Mouse (Mus musculus): Measurements from ENCODE around the gene Ppp6r1.

The Ppp6r1 gene

DNA sequence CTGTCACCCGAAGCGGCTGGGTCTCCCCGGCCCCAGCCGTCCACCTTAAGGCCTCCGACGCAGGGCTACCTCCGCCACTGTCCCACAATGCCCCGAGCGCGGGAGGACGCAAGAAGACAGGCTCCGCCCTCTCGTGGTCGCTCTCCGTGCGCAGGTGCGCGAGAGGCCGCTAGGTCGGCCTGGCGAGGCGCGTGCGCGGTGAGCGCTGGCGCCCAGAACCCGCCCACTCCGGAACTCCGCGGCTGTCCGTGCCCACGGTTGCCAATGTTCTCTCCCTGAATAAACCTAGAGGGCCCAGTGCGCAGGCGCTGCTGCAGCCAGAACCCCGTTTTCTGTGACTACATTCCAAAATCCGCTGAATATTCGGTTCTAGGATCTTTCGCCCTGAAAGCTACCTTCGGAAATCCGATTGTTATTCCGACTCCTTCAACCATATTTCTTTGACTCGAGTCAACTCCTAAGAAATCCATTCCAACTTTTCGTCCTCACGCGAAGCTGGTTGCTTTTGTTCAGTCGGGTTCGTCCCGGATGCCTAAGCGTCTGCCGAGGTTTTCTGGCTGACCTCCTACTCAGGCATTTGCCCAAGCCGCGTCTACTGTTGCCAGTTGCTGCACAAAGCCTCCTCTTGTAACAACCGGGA lies at the start of gene Ppp6r1:
Gene Ppp6r1, minus strand, starts transcription at position 108 of the 640 bp plus-strand sequence.
- peak; percentile 98 for DNase-seq (ENCODE audit: low read depth, low spot score)

DNA sequence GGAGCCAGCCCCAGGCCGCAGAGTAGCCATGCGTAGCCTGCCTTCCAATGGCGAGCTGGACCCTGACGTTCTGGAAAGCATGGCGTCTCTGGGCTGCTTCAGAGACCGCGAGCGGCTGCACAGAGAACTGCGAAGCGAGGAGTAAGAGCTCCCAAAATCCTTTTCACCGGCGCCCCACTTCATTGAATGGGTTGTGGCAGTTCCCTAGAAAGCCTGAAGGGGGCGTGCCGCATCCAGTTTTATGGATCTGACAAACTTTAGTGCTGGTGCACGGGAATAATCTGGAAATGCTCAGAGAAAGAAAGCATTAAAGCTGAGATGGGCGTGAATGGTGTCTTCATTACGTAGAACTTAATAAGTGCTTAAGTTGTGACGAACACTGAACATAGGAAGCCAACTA lies 46.3 kb upstream of the Ppp6r1 start:
- DNase-seq (ENCODE audit: low read depth, low spot score) = no peak

DNA sequence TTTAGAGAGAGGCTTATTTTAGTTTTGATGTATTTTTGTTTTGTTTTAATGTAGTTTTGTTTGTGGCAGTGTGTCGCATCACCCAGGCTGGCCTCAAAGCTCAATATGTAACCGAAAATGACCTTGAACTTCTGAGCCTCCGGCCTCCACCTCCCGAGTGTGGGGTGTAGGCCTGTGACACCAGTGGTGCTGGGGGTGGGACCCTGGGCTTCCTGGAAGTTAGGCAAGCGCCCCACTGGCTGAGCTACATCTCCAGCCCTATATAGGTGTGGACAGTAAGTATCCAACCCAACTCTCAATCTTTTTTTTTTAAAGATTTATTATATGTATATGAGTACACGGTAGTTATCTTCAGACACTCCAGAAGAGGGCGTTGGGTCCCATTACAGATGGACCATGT lies 44.4 kb upstream of the Ppp6r1 start:
- no peak for DNase-seq (ENCODE audit: low read depth, low spot score)

DNA sequence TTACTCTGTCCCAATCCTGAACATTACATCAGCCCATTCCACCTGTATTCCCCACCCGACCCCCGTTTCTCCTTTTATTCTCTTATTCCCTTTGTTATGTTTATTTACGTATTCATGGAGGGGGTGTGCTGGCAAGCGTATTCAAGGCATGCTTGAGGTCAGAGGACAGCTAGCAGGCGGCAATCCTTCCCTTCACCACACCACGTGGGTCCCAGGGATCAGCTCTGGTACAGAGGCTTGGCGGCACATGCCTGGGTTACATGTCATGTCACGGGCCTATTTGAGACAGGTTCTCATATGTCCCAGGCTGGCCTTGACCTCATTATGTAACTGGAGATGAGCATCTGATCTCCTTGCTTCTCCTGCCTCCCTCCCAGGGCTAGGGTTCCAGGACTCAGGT lies 43.5 kb upstream of the Ppp6r1 start:
- DNase-seq (ENCODE audit: low read depth, low spot score) = no peak

DNA sequence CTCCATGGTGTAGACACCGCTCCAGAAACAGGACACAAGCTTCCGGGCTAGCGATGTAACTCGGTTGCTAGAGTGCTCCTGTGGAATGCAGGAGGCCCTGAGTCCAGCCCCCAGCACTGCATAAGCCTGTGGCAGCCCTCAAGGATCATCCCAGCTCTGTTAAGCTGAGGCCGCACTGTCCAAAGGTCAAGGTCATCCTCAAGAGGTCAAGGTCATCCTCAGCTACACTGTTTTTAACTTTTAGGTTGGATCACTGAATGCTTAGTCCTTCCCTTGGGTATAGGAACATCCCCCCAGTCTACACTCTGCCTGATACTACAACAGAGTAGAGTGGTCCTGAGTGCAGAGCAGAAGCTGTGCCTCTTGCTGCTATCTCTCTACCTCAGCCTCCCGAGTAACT lies 34.2 kb upstream of the Ppp6r1 start:
- no peak for DNase-seq (ENCODE audit: low read depth, low spot score)

DNA sequence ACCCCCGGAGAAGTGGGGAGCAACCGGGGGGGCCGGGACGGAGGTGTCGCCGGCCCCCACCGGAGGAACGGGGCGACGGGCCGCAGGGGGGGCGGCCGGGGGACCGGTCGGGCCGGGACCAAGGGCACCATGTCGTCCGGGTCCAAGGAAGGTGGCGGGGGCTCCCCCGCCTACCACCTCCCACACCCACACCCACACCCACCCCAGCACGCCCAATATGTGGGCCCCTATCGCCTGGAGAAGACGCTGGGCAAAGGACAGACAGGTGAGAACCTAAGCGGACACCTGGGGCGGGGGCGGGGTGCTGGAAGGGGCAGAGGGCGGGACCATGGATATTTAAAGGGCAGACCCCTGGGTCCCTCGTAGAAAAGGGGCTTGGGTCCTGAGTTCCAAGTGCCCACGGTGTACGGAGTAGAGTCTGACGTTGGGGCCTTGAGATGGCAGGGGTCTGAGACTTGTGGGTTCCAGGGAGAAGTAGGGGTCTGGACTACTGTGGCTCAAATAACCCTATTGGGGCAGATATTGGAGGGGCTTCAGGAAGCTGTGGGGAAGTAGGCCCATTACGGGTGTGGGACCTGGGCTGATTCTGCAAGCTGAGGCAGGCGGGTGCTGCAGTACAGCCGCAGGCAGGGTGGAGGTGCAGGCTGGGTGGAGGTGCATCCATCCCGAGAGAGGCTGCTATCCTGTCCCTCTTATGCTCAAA lies 32.3 kb upstream of the Ppp6r1 start:
- no peak for DNase-seq (ENCODE audit: low read depth, low spot score)

DNA sequence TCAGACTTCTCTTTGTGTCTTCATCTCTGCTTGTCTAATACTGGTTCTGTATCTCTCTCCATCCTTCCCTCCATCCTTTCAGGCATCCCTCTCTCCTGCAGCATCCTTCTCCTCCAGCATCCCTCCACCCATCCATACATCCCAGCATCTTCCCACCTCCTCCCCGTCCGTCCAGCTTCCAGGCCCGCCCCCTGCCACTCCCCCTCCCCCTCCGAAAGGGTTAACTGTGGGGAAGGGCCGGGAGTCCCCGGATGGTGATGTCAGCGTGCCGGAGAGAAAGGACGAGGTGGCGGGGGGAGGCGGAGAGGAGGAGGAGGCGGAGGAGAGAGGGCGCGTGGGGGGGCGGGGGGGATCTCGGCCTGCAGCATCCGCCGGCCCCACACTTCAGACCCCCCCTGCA lies 31.6 kb upstream of the Ppp6r1 start, which contains the start of gene Brsk1:
Gene Brsk1, plus strand, starts transcription at position 218 of the 400 bp plus-strand sequence.
- no peak for DNase-seq (ENCODE audit: low read depth, low spot score)

DNA sequence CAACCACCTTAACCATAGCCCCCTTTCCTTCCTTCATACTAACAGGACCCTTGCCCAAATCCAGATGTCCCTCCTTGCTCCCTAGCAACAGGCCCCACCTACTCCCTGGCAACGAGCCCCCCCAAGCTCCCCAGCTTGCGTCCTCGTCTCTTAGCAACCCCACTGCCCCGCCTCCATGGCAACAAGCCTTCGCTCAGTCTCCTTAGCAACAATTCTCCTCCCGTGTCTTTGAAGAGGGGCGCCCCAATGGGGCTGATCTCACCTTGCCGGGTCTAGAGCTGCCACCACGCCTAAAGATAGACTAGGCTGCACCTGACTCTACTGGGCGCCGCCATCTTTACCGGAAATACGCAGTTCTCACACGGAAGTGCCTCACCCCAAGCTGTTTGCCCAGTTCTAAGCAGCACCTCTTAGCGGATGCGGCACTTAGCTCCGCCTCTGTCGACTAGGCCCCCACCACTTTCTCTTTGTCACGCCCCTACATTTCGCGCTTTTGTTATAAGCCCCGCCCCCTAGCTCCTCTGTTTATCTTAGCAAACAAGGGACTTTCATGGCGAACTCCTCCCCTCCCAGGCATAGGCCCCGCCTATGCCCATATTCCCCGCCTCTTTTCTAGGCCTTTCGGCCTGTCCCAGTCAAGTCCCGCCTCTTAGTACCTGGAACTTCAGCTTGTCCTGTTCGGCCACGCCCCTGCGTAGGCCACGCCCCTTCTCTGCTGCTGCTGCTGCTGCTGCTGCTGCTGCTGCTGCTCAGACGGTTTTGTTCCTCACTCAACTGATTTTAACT lies 26.0 kb upstream of the Ppp6r1 start, which contains the start of gene Hspbp1:
Gene Hspbp1, minus strand, starts transcription at position 437 of the 786 bp plus-strand sequence.
- DNase-seq (ENCODE audit: low read depth, low spot score) = peak; percentile 100

DNA sequence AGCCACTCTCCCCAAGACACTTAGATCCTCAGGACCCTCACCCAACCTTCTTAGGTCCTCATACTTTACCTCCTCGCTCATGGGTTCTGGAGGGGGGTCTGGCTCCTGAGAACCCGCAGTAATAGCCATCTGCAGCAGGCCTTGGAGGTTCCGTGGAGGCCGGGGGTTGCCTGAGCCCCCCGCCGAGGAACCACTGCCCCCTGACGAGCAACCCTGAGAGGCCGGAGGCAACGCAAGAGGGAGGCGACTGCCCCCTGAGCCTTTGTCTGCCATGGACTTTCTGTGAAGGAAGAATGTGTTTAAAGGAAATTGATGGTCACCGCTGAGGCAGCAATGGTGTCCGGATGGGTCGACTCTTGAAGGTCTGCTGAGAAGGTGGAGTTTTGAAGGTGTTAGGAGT lies 25.4 kb upstream of the Ppp6r1 start:
- no peak for DNase-seq (ENCODE audit: low read depth, low spot score)

DNA sequence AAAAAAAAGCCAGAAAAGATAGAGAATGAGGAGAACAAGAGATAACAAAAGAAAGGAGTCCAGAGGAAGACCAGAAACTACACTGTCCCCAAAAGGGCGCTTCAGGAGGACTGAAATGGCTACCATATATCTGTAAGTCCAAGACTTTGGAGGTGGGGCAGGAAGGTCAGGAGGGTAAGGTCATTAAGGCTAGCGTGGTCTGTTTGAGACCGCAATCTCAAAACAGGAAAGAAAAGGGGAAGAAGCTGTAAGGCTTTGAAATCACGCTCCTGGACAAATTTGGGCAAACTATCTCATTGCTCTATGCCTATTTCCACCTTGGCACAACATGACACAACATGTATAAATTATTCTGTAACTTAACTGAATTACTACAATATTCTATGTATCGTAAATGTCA lies 24.5 kb upstream of the Ppp6r1 start:
- DNase-seq (ENCODE audit: low read depth, low spot score) = peak; percentile 17

DNA sequence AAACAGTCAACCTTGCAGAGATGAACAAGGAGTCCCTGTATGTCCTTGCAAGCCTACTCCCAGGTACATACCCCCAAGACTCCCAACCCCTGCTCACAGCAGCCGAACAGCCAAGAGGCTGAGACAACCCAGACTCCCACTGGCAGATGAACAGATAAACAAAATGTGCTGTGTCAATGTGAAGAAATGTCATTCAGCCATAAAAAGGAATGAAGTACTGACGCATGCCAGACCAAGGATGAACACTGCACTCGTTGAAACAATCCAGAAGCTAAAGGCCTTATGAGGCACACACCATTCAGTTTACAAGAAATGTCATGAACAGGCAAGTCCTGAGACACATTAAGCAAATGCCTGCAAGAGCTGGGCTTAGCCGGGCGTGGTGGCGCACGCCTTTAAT lies 16.4 kb upstream of the Ppp6r1 start:
- DNase-seq (ENCODE audit: low read depth, low spot score) = no peak

DNA sequence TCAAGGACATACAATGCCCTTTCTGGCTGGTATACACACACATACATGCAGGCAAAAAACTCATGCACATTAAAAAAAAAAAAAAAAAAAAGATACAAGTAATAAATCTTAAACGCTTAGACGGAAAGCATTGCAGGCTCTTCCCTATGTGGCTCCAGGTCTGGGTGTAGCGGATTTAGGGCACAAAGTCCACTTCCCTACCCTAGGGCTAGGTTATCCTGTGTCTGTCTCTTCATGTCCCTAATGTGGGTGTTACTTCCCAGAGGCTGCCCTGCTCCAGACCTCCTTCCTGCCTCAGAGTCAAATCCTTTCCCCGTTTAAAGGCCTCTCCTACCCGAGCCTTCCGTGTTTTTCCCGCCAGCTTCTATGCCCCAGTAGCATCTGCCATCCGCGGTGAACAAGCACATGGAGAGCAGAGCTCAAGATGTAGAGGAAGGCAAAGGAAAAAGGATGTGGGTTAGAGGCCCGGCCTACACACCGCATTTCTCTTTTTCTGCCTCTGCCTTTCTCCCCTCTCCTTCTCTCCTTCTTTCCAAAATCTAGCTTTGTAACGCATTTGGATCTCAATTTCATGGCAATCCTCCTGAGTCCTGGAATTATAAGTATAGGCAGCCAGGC lies 15.4 kb upstream of the Ppp6r1 start:
- no peak for DNase-seq (ENCODE audit: low read depth, low spot score)

DNA sequence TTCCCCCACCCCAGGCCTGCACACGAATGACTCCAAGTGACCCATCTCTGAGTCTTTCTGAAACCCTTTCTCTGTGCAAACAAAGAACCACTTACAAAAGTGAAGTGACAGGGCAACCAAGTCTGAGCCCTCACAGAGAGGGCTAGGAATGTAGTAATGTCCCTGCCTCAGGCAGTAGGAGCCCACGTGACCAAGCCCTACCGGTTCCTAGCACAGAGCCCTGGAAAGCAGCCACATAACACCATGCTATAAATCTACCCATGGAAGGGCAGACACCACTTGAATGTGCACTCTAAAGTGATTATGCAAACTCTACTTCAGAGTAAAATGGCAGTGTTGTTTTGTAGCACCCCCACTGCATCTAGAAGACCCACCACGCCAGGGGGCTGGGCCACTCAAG lies 13.1 kb upstream of the Ppp6r1 start:
- DNase-seq (ENCODE audit: low read depth, low spot score) = no peak

DNA sequence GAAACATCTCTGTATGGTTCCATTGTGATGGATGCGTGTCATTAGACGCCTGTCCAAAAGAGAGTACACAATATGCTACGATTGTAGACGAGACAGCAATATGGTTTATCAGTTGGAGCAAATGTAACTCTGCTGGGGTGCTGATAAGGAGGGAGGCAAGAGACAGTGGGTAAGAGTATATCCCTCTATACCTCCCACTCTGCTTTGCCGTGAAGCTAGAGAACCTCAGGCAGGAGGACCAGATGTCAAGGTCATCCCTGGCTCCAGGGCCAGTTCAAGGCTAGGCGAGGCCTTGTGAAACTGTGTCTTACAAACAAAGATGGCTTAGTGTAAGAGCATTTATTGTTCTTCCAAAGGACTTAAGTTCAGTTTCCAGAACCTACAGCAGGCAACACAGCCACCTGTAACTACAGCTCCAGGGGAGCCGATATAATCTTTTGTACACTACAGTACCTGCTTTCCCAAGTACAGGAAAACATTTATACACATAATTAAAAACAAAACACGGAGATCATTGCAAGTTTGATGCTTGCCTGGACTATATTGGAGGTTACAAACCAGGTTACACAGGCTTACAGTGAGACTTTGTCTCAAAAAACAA lies 11.9 kb upstream of the Ppp6r1 start:
- no peak for DNase-seq (ENCODE audit: low read depth, low spot score)

DNA sequence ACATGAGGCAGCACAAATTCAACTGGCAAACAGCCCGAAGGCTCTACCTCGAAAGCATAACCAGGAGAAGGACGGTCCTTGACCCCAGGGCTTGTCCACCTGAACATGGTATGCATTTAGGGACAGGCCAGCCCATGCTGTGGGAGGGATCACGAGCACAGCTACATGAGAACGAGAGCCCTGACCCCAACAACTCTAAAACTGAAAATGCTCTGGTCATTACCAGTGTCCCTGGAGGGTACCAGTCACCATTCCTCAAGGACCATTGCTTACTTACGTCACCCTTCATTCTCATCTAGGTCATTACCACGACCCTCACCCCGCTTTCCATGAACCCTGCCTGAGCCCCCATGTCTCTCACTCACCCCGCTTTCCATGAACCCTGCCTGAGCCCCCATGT lies 10.3 kb upstream of the Ppp6r1 start:
- DNase-seq (ENCODE audit: low read depth, low spot score) = no peak

DNA sequence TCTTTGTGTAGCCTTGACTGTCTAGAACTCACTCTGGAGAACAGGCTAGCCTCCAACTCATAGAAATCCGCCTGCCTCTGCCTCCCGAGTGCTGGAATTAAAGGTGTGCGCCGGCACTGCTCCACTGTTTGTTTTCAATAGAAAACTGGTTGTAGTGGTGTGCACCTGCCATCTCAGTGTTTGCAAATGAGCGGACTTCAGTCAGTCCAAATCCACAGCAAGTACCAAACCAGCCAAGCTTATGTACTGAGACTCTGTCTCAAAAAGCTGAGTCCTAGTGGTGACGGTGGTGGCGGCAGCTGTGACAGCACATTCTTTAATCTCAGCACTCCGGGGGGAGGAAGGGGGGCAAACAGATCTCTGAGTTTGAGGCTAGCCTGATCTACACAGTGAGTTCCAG lies 9.7 kb upstream of the Ppp6r1 start:
- no peak for DNase-seq (ENCODE audit: low read depth, low spot score)

DNA sequence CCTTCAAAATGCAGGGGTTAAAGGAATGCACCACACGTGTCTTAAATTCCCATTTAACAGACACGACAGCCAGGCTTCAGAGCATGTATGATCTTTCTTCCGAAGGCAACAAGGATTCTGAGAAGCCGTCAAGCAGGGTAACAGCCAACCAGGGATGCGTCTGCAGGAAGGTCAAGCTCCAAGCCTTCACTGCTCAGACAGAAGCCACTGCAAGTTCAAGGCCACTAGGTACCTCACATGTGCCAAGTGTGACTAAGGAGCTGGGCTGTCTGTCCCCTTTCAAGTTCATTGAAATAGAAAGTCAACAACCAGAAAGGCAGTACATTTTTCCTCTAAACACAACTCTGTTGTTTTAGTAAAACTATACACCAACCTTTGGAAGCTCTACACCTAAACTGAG lies 8.1 kb upstream of the Ppp6r1 start:
- DNase-seq (ENCODE audit: low read depth, low spot score) = no peak

DNA sequence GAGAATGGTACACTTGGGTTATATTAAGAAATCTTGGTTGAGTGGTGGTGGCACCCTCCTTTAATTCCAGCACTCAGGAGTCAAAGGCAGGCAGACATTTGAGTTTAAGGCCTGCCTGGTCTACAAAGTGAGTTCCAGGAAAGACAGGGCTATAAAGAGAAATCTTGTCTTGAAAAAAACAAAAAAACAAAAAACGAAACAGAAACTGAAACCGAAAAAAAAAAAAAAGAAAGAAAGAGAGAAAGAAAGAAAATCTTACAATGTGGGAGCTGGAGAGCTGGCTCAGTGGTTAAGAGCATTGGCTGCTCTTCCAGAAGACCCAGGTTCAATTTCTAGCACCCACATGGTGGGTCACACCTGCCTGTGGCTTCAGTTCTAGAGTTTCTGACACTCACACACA lies 4.9 kb upstream of the Ppp6r1 start:
- DNase-seq (ENCODE audit: low read depth, low spot score) = no peak

DNA sequence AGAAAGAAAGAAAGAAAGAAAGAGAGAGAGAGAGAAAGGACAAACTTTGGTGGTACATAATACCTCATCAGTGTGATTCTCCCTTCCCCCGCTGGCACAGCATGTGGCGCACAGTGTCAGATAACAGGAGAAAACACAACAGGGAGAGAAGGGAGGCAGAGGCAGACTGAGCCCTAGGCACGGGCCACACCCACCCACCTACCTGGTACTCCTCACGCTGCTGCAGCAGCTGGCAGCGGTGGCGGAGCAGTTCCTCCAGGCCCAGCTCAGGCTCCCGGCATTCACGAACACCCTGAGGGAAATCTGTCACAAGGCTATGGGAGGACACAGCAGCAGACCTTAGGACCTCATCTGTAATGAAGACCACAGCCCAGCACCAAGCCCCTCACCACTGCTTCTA lies 4.4 kb upstream of the Ppp6r1 start:
- no peak for DNase-seq (ENCODE audit: low read depth, low spot score)

DNA sequence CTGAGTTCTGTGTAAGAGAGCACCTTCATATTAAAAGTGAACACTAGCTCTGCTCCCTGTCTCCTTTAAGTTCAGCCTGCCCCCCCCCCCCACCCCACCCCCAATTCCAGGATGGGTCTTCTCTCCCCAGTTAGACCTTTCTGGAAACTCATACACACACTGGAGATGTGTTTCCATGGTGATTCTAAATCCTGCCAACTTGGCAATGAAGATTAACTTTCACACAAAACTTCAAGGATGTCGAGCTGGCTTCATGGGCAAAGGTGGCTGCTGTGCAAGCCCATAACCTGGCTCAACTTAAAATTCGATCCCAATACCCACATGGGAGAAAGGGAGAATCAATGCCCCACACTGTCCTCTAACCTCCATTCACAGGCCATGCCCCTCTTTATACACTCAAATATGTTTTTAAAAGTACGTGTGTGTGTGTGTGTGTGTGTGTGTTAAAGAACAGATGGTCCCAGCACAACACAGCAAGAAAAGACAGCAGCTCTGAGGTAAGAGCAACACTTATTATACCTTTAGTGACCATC lies 1.2 kb upstream of the Ppp6r1 start:
- DNase-seq (ENCODE audit: low read depth, low spot score) = peak; percentile 24

DNA sequence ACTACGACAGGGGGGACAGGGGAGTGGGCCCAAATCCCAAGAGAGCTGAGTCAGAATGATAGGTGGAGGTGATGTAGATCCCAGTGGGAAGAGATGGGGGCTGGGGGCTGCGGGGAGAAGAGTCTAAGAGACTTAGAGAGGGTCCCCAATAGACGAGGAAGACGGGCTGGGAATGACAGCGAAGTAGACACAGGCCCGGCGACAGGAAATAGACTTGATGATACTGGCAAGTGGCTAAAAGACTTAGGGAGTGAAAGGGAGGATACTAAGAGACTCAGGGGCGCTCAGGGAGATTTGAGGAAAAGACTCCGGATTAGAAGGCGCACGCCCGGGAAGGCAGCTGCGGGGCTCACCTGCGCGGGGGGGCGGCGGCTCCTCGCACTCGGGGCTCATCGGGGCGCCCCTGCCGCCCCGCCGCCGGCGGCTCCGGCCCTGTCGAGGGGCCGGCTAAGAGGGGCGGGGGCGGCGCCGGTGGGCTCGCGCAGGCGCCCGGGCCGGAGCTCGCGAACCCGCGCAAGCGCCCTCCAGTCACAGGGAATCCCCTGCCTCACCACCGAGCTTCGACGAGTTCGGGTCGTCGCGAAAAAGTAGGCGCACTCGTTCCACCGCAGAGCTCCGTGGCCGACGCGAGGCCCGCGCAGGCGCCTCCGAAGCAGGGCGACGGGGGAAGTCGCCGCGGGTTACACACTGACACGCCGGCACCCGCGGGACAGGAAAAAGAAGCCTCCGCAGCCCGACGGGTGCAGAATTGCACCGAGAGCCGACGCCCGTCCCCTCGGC lies 501 bp downstream of the Ppp6r1 start:
- peak; percentile 63 for DNase-seq (ENCODE audit: low read depth, low spot score)

Data from A20 (cell line).